Mouse (Mus musculus): ENCODE measurements around the gene Ikzf5.
"Not testable (repeated sequence)": the region's sequence is repeated elsewhere in the genome, so short reads cannot be mapped to it uniquely, and the experiment has no call there.

Ikzf5 gene

DNA sequence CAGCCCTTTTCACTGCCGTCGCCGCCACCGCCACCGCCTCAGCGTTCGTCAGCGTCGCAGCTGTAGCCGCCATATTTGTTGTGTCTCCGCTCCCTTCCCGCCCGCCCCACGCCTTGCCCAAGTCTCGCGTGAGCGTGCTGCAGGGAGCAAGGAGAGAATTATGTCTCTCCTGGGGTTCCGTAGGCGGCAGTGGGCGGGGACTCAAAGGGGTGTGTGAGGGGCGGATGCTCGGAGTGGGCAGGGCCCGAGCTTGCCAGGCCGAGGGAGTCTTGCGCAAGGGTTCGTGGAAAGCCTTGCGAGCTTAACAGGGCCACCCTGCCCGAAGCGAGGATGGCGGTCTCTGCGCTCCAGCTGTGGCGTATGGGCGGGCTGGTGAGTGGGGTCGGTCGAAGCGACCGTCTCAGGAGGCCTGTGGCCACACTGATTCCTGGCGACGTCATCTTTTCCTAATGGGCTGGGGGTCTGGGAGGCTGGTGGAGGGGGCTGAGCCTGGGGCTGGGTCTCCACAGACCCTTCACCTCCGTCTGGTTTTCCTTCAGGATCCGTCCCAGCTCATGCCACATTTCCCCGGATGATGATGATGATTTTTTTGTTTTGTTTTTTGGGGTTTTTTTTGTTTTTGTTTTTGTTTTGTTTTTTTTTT, at the start of gene Ikzf5, which contains the start of gene Acadsb:
TSS of gene Ikzf5 (minus strand) at position 106 of the 643 bp plus-strand sequence.
TSS of gene Acadsb (plus strand) at position 186 of the 643 bp plus-strand sequence.
- peak; percentile 97 for DNase-seq (ENCODE audit: low read depth, low spot score)

DNA sequence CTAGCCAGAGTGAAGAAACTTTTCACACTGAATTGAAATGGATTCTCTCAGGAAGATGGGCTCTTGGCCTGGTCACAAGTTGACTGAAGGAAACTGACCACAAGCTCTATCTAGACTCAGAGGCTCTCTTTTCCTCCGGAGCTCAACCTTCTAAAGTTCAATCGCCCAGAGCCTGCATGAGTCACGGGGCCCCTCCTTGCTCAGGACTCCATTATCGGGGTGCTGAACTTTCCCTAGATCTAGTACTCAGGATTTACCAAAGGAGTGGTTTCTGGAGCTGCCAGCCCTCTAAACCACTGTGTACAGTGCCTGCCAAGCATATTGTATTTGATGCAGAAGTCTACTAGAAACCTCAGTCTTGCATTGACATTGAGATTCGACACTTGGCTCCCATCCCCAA, 46.4 kb upstream of the Ikzf5 start:
- DNase-seq (ENCODE audit: low read depth, low spot score), result no peak

DNA sequence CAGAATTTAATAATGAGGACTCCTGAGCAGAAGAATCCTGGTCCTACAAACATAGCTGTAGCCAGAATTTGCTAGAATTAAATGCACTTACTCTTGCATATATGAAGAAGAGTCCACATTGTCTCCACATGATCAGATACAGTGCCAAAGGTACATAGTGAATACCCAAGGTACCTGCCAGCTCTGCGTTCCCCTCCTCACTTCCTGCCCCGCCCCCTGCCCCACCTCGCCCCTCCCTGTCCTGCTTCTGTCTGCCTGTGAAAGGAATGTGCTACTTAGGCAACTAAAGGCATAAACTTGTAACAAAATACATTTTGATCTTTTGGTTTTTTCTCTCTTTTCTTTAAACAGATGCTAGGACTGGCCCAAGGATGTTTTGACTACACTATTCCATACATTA, 26.7 kb upstream of the Ikzf5 start:
- no peak for DNase-seq (ENCODE audit: low read depth, low spot score)

DNA sequence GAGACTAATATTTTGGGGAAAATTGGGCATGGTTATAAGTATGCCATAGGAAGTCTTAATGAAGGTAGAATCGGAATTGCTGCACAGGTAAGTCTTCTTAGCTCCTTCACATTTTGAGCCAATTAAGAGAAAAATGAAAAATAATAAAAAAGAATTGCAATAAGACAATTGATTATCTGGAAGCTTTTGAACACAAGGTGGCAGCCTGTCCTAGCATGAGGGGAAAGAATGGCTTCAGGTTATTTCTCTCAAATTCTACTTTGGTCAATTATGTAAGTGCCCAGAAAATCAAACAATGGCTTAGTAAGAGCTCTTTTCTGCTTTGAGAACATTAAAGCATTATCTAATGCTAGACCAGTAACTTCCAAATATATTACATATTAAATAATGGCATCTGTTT, 24.0 kb upstream of the Ikzf5 start:
- DNase-seq (ENCODE audit: low read depth, low spot score), result no peak

DNA sequence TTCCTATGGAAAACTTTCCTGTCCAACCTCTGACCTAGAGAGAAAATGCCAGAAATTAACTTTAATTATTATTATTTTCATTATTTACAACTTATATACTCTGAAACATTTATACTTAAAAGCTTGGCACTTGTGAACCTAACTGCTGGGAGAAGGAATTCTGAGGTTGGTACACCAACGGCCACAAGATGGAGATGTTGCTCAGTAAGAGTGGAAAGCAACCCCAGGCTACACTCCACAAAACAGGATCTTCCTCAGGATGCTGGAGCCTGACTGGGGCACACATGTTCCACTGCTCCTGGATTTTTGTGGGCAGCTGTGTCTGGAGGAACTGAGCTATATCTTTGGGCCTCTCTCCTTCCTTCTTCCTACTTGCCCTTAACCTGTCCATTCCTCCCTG, 21.9 kb upstream of the Ikzf5 start:
- no peak for DNase-seq (ENCODE audit: low read depth, low spot score)

DNA sequence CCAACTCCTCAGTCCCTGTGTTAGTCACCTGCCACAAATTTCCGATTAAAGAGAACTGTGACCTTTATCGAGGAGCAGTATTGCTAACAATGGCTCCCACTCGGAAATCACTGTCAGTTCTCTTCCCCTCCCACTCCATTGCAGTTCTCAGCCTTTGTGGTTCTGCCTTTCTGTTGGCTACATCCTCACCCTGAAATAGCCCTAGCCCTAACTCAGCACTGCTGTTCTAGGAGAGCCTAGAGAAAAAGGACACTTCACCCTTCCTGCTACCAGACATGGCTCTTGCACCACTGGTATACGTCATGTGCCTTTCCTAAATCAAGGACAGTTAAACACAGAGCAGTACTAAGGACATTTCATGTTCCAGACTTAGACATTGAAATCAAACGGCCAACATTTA, 17.0 kb upstream of the Ikzf5 start:
- no peak for DNase-seq (ENCODE audit: low read depth, low spot score)

DNA sequence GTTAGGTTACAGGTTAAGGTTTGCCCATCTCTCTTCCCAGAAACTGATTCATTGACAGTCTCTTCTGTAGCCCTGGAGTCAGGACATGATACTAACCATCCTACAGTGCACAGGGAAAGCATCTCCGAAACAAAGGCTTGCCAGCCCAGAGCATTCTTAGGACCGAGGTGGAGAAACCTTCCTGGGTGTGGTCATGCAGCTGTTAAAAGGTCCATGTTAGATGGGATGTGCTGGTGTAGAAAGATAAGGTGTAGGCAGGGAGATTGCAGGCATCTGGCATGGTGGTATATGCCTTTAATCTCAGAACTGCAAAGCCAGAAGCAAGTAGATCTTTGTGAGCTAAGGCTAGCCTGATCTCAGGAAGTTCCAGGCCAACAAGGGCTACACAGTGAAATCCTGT, 14.6 kb upstream of the Ikzf5 start:
- no peak for DNase-seq (ENCODE audit: low read depth, low spot score)

DNA sequence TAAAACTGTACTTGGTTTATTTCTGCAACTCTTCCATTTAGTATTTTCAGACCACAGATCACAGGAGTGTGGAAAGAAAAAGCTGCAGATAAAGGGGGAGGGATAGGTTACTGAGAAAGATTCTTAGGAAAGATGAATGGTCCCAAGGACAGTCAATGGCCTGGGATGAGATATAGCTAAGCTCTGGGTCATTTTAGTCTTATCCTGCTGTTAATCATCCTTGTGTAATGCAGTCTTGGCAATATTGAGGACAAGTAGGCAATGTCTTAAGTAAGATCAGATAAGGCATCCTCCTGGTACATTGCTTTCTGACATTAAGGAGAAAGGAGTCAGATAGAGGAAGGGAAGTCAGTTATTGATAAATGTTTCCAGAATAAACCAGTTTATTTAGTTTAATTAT, 7.3 kb upstream of the Ikzf5 start:
- no peak for DNase-seq (ENCODE audit: low read depth, low spot score)

DNA sequence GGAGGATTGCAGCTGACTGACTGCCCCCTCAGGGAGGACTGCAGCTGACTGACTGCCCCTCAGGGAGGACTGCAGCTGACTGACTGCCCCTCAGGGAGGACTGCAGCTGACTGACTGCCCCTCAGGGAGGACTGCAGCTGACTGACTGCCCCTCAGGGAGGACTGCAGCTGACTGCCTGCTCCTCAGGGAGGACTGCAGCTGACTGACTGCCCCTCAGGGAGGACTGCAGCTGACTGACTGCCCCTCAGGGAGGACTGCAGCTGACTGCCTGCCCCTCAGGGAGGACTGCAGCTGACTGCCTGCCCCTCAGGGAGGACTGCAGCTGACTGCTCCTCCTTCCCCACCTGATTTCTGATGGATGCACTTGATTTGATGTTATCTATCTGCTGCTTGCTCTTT, 6.4 kb upstream of the Ikzf5 start:
- DNase-seq (ENCODE audit: low read depth, low spot score), result not testable (repeated sequence)

DNA sequence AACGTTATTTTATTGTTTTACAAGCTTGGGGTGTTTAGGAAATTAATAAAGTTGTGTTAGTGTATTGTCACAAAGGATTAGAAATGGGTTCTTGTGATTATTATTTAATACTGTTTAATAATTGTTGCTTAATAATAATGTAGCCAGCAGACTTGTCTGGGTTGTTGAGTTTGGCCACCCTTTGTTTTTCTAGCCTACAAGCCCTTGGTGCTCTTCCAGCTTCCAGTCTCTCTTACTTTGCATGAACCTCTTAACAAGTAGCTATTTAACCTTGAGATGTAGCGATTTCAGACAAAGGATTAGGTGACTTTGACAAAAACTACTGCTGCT, 1.6 kb upstream of the Ikzf5 start:
- DNase-seq (ENCODE audit: low read depth, low spot score), result no peak

DNA sequence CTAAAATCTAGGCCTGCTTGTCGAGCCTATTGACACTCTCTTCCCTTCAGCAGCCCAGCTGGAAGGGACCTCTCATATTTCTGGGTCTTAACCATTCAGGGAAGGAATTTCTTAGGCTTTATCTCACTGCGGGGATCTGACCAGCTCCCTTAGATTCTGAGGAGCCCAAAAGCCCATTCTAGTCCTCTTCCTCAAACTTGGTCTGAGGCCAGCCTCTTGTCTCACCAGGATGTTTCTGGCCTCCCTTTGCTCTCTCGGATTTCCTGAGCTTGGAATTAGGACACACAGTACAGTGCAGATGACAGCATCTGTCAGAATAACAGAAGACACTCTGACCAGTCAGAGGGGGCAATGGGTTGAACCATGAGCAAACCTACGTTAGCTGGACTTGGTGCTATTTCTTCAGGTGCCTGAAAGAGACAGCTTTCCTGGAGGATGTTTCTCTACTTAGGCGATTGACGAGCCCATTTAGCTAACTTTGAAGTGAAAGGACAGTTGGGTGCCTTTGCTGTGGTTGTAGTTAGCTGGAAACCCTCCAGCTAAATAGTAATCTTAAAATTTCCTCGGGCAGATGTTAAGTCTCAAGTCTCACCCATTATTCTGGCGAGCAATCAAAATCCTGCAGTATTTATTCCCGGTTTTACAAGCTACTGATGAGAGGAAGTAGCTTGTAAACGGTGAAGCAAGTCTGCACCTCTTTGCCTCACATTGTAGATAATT, 1.1 kb upstream of the Ikzf5 start:
- no peak for DNase-seq (ENCODE audit: low read depth, low spot score)

DNA sequence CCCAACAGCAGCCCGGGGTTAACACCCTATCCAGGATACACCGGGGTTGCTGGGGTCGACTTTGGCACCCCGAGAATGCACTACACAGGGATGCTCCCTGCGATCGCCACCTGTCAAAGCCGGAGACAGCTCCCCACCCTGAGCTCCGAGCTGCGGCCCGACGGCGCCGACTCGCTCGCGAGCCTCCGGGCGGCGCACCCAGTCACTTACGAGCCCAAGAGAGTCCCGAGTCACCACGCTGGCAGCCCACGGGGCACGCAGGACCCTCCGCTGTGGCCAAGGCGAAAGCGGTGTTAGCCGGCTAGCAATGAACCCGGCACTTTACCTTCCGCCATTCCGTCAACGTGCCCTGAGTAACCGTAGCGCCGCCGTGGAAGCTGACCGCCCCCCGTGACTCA, 334 bp downstream of the Ikzf5 start:
- no peak for DNase-seq (ENCODE audit: low read depth, low spot score)

DNA sequence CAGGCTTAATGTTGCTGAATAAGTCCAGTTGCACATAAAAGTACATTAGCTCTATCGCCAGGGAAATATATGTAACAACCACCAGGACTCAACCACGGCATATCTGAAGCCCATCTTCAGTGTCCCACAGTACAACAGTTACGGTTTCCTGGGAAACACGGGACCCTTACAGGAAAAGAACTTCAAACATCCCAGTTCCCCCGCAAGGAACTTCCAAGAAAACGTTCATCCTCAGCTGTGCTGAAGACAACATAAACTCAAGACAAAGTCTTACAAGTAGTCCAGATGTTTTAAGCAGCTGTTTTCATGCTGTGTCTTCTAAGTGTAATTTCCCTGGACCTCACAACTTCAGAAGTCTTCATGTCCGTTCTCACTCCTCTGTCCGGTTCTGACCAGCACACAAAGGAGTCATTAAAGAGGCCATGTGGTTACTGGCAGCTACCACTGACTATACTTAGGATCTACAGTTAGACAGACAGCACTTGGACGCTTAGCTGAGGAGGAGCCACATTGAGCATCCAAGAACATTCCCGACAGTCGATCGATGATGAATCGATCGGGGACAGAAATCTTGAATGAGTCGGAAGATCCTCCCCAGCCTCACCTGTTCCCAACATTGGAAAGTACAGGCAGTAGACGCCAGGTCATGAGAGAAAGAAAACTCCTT, 867 bp downstream of the Ikzf5 start:
- no peak for DNase-seq (ENCODE audit: low read depth, low spot score)

DNA sequence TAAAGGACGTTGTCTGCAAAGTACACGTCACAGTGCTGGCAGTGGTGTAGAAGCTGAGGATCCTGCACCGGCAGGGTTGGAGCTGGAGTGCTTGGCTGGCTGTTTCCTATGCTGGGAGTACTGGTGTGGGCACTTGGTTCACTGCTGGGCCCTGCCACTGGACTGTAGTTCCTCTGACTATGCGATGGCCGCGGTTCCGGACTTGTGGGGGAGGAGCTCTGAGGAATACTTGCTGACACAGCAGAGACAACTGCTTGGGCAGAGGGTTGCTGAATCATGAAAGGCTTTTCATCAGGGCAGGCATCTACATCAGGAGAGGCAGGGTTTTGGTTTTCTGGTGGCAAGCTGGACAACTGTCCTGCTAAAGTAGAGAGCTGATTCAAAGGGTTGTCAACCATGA, 18.6 kb downstream of the Ikzf5 start:
- DNase-seq (ENCODE audit: low read depth, low spot score), result not testable (repeated sequence)

DNA sequence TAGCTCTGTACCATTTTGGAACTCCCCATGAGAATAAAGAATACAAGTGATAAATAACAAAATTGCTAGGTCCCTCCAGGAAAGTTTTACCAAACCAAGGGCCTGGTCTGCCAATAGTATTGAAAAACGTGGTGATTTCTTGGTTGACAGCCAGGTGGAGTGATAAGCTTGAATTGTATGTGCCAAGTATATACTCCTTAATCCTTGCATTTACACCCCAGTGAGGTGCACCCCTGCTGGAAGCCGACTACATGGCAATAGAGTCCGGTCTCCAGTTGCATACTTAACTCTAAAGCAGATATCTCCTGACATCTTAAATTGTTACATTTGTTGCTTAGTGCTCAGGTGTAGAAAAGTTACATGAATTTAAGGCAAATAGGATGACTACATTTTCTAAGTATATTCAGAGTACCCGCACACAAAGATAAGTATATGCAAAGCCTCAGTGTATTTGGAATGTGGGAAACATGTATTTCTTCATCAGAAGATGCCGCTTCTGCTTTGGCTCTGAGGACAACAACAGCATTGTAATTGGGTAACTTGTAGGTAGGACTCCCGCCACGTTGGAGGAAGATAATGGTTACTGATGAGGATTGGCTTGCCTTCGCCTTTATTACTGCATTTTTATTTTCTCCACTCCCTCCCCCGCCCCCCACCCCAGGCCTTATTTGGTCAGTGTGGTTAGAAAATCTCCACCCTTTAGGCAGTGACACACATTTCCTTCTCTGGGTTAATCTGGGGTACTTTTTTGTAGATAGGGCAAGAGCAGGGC, 38.3 kb downstream of the Ikzf5 start:
- no peak for DNase-seq (ENCODE audit: low read depth, low spot score)

DNA sequence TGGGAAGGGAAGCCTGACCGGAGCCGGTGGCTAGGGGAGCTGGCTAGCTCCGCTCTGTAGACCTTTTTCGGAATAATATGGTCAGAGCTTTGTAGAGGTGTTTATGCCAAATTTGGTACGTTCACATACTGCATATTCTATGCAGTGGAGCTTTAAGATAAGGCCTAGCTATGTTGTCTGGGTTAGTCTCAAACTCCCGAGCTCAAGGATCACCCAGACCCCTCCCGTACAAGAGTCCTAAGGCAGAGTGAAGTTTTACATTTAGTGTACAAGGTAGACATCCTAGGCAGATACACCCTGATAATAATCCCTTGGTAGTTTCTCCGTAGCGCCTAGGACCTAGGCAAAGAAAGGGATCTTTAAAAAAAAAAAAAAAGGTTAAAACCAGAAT, 38.9 kb downstream of the Ikzf5 start:
- DNase-seq (ENCODE audit: low read depth, low spot score), result no peak

DNA sequence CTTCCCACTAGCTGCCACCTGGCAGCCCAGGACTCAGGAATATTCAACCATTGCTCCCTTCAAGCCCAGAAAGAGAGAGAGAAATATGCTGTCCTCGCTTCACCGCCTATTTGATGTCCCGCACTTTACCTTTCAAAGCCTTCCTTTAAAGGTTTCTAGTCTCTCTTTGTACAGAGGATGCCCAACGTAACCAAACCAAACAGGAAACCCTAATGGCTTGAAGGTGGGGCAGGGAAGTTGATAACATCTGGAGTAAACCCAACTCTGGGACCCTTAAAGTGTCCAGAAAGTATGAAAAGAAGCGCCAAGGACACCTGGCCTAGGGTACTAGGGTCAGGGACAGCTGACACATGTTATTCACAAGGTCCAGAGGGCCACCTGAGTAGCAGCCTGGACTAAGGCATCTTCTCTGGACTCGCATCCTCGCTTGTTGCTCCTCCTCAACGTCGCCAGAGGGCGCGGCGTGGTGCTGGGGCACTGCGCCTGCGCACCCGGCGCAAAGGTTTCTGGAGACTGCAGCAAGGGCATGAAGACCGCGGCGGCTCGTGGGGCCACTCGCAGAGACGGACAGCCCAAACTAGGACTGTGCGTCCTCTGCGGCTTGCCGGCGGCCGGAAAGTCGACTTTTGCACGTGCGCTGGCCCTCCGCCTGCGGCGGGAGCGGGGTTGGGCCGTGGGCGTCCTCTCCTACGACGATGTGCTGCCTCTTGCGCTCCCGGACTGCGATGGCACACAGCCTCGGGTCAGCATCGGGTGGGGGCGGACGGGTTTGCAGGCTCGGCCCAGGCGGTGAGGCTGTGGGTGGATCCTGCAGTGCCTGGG, 39.5 kb downstream of the Ikzf5 start, which contains the start of gene Pstk:
TSS of gene Pstk (plus strand) at position 494 of the 822 bp plus-strand sequence.
- peak; percentile 77 for DNase-seq (ENCODE audit: low read depth, low spot score)

DNA sequence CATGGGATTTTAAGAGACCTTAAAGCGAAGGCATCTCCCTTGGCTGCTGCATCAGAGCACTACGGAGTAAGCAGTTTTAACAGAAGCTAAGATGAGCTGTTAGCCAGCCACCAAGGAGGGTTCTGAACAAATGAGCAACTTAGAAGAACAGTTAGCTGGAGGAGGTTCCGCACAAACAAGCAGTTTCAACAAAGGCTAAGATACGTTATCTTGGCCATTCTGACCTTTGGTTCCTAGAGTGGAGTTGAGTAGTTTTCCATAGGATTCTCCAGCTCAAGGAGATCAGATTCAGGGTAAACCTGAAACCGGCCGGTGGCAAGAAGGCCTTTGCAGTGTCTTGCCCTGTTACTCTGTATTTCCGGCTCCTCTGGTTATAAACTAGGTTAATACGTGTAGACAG, 46.2 kb downstream of the Ikzf5 start:
- DNase-seq (ENCODE audit: low read depth, low spot score), result no peak

DNA sequence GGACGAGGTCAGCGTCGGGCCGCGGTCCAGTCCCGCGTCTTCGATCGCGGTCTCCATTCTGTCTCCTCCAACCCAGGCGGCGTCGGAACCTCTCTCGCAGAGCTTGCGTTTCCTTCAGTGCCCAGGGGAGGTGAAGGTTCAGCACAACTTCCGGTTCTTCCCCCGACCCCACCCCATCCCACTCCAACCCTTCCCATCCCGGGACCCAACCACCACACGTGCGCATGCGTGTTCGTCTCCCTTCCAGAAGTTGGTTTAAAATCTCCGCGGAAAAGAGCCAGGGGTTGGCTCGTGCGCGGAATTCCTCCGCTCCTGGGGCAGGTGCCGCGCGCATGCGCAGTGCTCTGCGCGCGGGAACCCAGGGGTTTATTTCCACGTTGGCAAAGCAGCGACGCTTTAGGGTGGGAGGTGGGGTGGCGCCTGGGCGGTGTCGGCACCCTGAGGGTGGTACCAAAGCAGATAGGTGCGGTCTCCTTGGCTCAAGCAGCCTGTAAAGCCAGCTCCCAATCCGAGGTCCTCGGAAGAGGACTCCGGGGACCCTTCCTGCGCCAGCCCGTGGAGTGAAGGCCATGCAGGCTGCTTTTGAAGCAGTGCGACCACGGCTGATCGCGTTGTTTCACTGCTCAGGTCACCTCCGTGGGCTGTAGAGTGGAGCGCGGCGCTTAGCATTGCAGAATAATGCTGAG, 47.6 kb downstream of the Ikzf5 start, which contains the start of gene 2310057M21Rik:
TSS of gene 2310057M21Rik (minus strand) at position 145 of the 686 bp plus-strand sequence.
- peak; percentile 96 for DNase-seq (ENCODE audit: low read depth, low spot score)

DNA sequence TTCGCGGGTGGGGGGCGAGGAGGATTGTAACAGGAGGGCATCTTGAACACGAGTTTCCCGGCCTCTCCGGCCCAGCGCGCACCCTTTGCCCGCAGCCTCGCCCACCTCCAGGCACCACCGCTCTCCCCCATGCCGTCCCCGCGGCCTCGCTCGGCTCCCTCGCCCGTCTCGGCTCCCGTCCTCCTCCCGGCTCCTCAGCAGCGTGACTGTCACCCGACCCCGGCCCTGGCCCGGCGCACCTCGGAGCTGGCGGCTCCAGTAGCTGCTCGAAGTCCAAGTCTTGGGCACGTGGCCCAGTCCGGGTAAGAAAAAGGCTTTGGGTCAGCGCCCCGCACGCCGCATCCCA, 48.1 kb downstream of the Ikzf5 start:
- no peak for DNase-seq (ENCODE audit: low read depth, low spot score)

DNA sequence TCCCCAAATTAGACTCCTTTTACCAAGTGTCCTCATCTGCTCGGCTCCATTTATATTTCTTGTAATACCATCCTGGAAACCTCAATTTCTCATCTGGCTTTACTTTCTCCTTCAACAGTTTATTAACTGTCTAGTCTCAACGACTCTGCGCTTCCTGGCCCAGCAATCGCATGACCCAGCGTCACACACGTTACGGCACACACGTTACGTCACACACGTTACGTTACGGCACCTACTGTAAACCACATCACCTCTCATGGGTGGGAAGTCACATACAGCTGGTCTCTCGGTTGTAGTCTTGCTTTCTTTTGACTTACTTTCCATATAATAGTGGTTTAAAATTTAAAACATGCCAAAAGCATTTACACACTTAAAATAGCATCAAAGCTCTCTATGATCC, 54.2 kb downstream of the Ikzf5 start:
- no peak for DNase-seq (ENCODE audit: low read depth, low spot score)

Measured in retina, adult 2 months (tissue).